Mouse (Mus musculus): Measurements from ENCODE around the gene Olfr1152. TPM values are rescaled to one million over a fixed set of nuclear protein-coding genes. Genes with fewer than 3 reads are reported as not detected.

Olfr1152 gene
- not detected in 2 replicates for total RNA-seq (2014; fragmentation: Nextera tagmentation)
- 0.12 and 0.16 TPM in 2 replicates for total RNA-seq (2017)
- not detected in 2 replicates for polyA plus RNA-seq (2012)

- TF ChIP-seq TAL1 (conservative IDR thresholded peaks at IDR 0.05; ENCODE audit: low read depth, low read length) = no peak
- no peak for TF ChIP-seq CTCF (IDR thresholded peaks at IDR 0.05; ENCODE audit: low read depth, low read length)
- TF ChIP-seq GATA1 (IDR thresholded peaks at IDR 0.05; ENCODE audit: borderline replicate concordance, low read length) = no peak
- TF ChIP-seq POLR2AphosphoS5 (IDR thresholded peaks at IDR 0.05; ENCODE audit: insufficient replicate concordance, low read depth, low read length) = no peak
- no peak for TF ChIP-seq GATA2 (IDR thresholded peaks at IDR 0.05; ENCODE audit: borderline replicate concordance, low read depth, low read length)
- H3K4me3 ChIP-seq (ENCODE audit: low read depth, low read length) = no peak within 1 kb of the TSS
- H3K36me3 ChIP-seq (replicated peaks) = no peaks in the 10 kb centered on the region
- no peaks in the 10 kb centered on the region for H3K27me3 ChIP-seq (ENCODE audit: insufficient read depth, low read length)
- 0 out of 2 replicates have a peak, but pooled peaks cover 6% of the 10 kb centered on the region for H3K9me3 ChIP-seq (replicated peaks)
- DNase-seq (ENCODE audit: low spot score) (no peak), ATAC-seq (ENCODE audit: extremely low read depth, insufficient number of reproducible peaks, low FRiP score, poor library complexity, severe bottlenecking) (no peak)
- no peaks in the 10 kb centered on the region for H3K4me1 ChIP-seq (ENCODE audit: insufficient read depth, low read depth, low read length)
Measured at GRCm38 (mm10) chr2:87866192-87866591, at the start of gene Olfr1152. Olfr1152 (plus strand) TSS chr2:87866492.

GRCm38 (mm10) chr2:87830233-87830632 lies 36.1 kb upstream of the Olfr1152 start, which contains the start of gene Olfr1148:
Olfr1148 (plus strand) TSS chr2:87830533.
- no peak within 1 kb of the TSS for H3K4me3 ChIP-seq (ENCODE audit: low read depth, low read length)
- TF ChIP-seq CTCF (IDR thresholded peaks at IDR 0.05; ENCODE audit: low read depth, low read length) (no peak), GATA1 (IDR thresholded peaks at IDR 0.05; ENCODE audit: borderline replicate concordance, low read length) (no peak), GATA2 (IDR thresholded peaks at IDR 0.05; ENCODE audit: borderline replicate concordance, low read depth, low read length) (no peak), POLR2AphosphoS5 (IDR thresholded peaks at IDR 0.05; ENCODE audit: insufficient replicate concordance, low read depth, low read length) (no peak), TAL1 (conservative IDR thresholded peaks at IDR 0.05; ENCODE audit: low read depth, low read length) (no peak)
- H3K27me3 ChIP-seq (ENCODE audit: insufficient read depth, low read length) = no peaks in the 10 kb centered on the region
- DNase-seq (ENCODE audit: low spot score) (no peak), ATAC-seq (ENCODE audit: extremely low read depth, insufficient number of reproducible peaks, low FRiP score, poor library complexity, severe bottlenecking) (no peak)
- no peaks in the 10 kb centered on the region for H3K9me3 ChIP-seq (replicated peaks)
- no peaks in the 10 kb centered on the region for H3K36me3 ChIP-seq (replicated peaks)
- no peaks in the 10 kb centered on the region for H3K4me1 ChIP-seq (ENCODE audit: insufficient read depth, low read depth, low read length)

GRCm38 (mm10) chr2:87843693-87844092 lies 22.6 kb upstream of the Olfr1152 start, which contains the start of gene Olfr1150-ps1:
Olfr1150-ps1 (plus strand) TSS chr2:87843993.
- no peak for TF ChIP-seq POLR2AphosphoS5 (IDR thresholded peaks at IDR 0.05; ENCODE audit: insufficient replicate concordance, low read depth, low read length)
- no peak for TF ChIP-seq GATA2 (IDR thresholded peaks at IDR 0.05; ENCODE audit: borderline replicate concordance, low read depth, low read length)
- TF ChIP-seq CTCF (IDR thresholded peaks at IDR 0.05; ENCODE audit: low read depth, low read length) = no peak
- no peak for TF ChIP-seq GATA1 (IDR thresholded peaks at IDR 0.05; ENCODE audit: borderline replicate concordance, low read length)
- TF ChIP-seq TAL1 (conservative IDR thresholded peaks at IDR 0.05; ENCODE audit: low read depth, low read length) = no peak
- Histone ChIP-seq H3K27me3 (ENCODE audit: insufficient read depth, low read length) (no peaks in the 10 kb centered on the region), H3K4me3 (ENCODE audit: low read depth, low read length) (no peak within 1 kb of the TSS), H3K36me3 (replicated peaks) (no peaks in the 10 kb centered on the region), H3K4me1 (ENCODE audit: insufficient read depth, low read depth, low read length) (no peaks in the 10 kb centered on the region), H3K9me3 (replicated peaks) (no peaks in the 10 kb centered on the region)
- no peak for ATAC-seq (ENCODE audit: extremely low read depth, insufficient number of reproducible peaks, low FRiP score, poor library complexity, severe bottlenecking)
- no peak for DNase-seq (ENCODE audit: low spot score)

GRCm38 (mm10) chr2:87855562-87855961 lies 10.7 kb upstream of the Olfr1152 start, which contains the start of gene Olfr1151:
Olfr1151 (plus strand) TSS chr2:87855862.
- ATAC-seq (ENCODE audit: extremely low read depth, insufficient number of reproducible peaks, low FRiP score, poor library complexity, severe bottlenecking) (no peak), DNase-seq (ENCODE audit: low spot score) (no peak)
- TF ChIP-seq GATA1 (IDR thresholded peaks at IDR 0.05; ENCODE audit: borderline replicate concordance, low read length) (no peak), GATA2 (IDR thresholded peaks at IDR 0.05; ENCODE audit: borderline replicate concordance, low read depth, low read length) (no peak), POLR2AphosphoS5 (IDR thresholded peaks at IDR 0.05; ENCODE audit: insufficient replicate concordance, low read depth, low read length) (no peak), CTCF (IDR thresholded peaks at IDR 0.05; ENCODE audit: low read depth, low read length) (no peak), TAL1 (conservative IDR thresholded peaks at IDR 0.05; ENCODE audit: low read depth, low read length) (no peak)
- H3K4me1 ChIP-seq (ENCODE audit: insufficient read depth, low read depth, low read length) = no peaks in the 10 kb centered on the region
- no peaks in the 10 kb centered on the region for H3K36me3 ChIP-seq (replicated peaks)
- H3K27me3 ChIP-seq (ENCODE audit: insufficient read depth, low read length) = no peaks in the 10 kb centered on the region
- no peaks in the 10 kb centered on the region for H3K9me3 ChIP-seq (replicated peaks)
- H3K4me3 ChIP-seq (ENCODE audit: low read depth, low read length) = no peak within 1 kb of the TSS

GRCm38 (mm10) chr2:87894662-87895061 lies 28.4 kb downstream of the Olfr1152 start, which contains the start of gene Olfr1153:
Olfr1153 (plus strand) TSS chr2:87894962.
- DNase-seq (ENCODE audit: low spot score) = no peak
- Histone ChIP-seq H3K4me3 (ENCODE audit: low read depth, low read length) (no peak within 1 kb of the TSS), H3K36me3 (replicated peaks) (no peaks in the 10 kb centered on the region), H3K27me3 (ENCODE audit: insufficient read depth, low read length) (no peaks in the 10 kb centered on the region), H3K9me3 (replicated peaks) (0 out of 2 replicates have a peak, but pooled peaks cover 4% of the 10 kb centered on the region), H3K4me1 (ENCODE audit: insufficient read depth, low read depth, low read length) (no peaks in the 10 kb centered on the region)
- no peak for ATAC-seq (ENCODE audit: extremely low read depth, insufficient number of reproducible peaks, low FRiP score, poor library complexity, severe bottlenecking)
- no peak for TF ChIP-seq TAL1 (conservative IDR thresholded peaks at IDR 0.05; ENCODE audit: low read depth, low read length)
- no peak for TF ChIP-seq POLR2AphosphoS5 (IDR thresholded peaks at IDR 0.05; ENCODE audit: insufficient replicate concordance, low read depth, low read length)
- no peak for TF ChIP-seq GATA1 (IDR thresholded peaks at IDR 0.05; ENCODE audit: borderline replicate concordance, low read length)
- no peak for TF ChIP-seq GATA2 (IDR thresholded peaks at IDR 0.05; ENCODE audit: borderline replicate concordance, low read depth, low read length)
- TF ChIP-seq CTCF (IDR thresholded peaks at IDR 0.05; ENCODE audit: low read depth, low read length) = no peak

- Histone ChIP-seq H3K4me1 (ENCODE audit: insufficient read depth, low read depth, low read length) (no peaks in the 10 kb centered on the region), H3K4me3 (ENCODE audit: low read depth, low read length) (no peak within 1 kb of the TSS), H3K9me3 (replicated peaks) (no peaks in the 10 kb centered on the region), H3K36me3 (replicated peaks) (no peaks in the 10 kb centered on the region), H3K27me3 (ENCODE audit: insufficient read depth, low read length) (no peaks in the 10 kb centered on the region)
- ATAC-seq (ENCODE audit: extremely low read depth, insufficient number of reproducible peaks, low FRiP score, poor library complexity, severe bottlenecking) (no peak), DNase-seq (ENCODE audit: low spot score) (no peak)
- TF ChIP-seq POLR2AphosphoS5 (IDR thresholded peaks at IDR 0.05; ENCODE audit: insufficient replicate concordance, low read depth, low read length) = no peak
- no peak for TF ChIP-seq GATA1 (IDR thresholded peaks at IDR 0.05; ENCODE audit: borderline replicate concordance, low read length)
- TF ChIP-seq TAL1 (conservative IDR thresholded peaks at IDR 0.05; ENCODE audit: low read depth, low read length) = no peak
- TF ChIP-seq CTCF (IDR thresholded peaks at IDR 0.05; ENCODE audit: low read depth, low read length) = no peak
- no peak for TF ChIP-seq GATA2 (IDR thresholded peaks at IDR 0.05; ENCODE audit: borderline replicate concordance, low read depth, low read length)
Measured at GRCm38 (mm10) chr2:87905066-87905465, 38.8 kb downstream of the Olfr1152 start, which contains the start of gene Olfr1154. Olfr1154 (minus strand) TSS chr2:87905166.

Other genes with a start within 250 kb of the Olfr1152 start
Only the 20 nearest of the 29 such genes appear.
- gene Olfr1137, start 153.3 kb upstream of the Olfr1152 start, total RNA-seq (2014; fragmentation: Nextera tagmentation) = not detected in 2 replicates
- 0.11 and 0.29 TPM in 2 replicates for gene Olfr1137, start 153.3 kb upstream of the Olfr1152 start, total RNA-seq (2017)
- gene Olfr1137, start 153.3 kb upstream of the Olfr1152 start, polyA plus RNA-seq (2012) = not detected in 2 replicates
- not detected in 2 replicates for gene Olfr1138, start 126.5 kb upstream of the Olfr1152 start, total RNA-seq (2014; fragmentation: Nextera tagmentation)
- 0.33 TPM in 1 of 2 replicates, not detected in the other for gene Olfr1138, start 126.5 kb upstream of the Olfr1152 start, total RNA-seq (2017)
- not detected in 2 replicates for gene Olfr1138, start 126.5 kb upstream of the Olfr1152 start, polyA plus RNA-seq (2012)
- not detected in 2 replicates for gene Olfr1140, start 122.7 kb upstream of the Olfr1152 start, total RNA-seq (2014; fragmentation: Nextera tagmentation)
- 0.16 TPM in 1 of 2 replicates, not detected in the other for gene Olfr1140, start 122.7 kb upstream of the Olfr1152 start, total RNA-seq (2017)
- not detected in 2 replicates for gene Olfr1140, start 122.7 kb upstream of the Olfr1152 start, polyA plus RNA-seq (2012)
- gene Olfr1141, start 112.5 kb upstream of the Olfr1152 start, total RNA-seq (2014; fragmentation: Nextera tagmentation) = not detected in 2 replicates
- 0.17 TPM in 1 of 2 replicates, not detected in the other for gene Olfr1141, start 112.5 kb upstream of the Olfr1152 start, total RNA-seq (2017)
- gene Olfr1141, start 112.5 kb upstream of the Olfr1152 start, polyA plus RNA-seq (2012) = not detected in 2 replicates
- not detected in 2 replicates for gene Olfr152, start 87.0 kb upstream of the Olfr1152 start, total RNA-seq (2014; fragmentation: Nextera tagmentation)
- gene Olfr152, start 87.0 kb upstream of the Olfr1152 start, total RNA-seq (2017) = 0.16 TPM in 1 of 2 replicates, not detected in the other
- not detected in 2 replicates for gene Olfr152, start 87.0 kb upstream of the Olfr1152 start, polyA plus RNA-seq (2012)
- not detected in 2 replicates for gene Olfr1143, start 65.9 kb upstream of the Olfr1152 start, total RNA-seq (2014; fragmentation: Nextera tagmentation)
- 0.05 and 0.29 TPM in 2 replicates for gene Olfr1143, start 65.9 kb upstream of the Olfr1152 start, total RNA-seq (2017)
- not detected in 2 replicates for gene Olfr1143, start 65.9 kb upstream of the Olfr1152 start, polyA plus RNA-seq (2012)
- gene Olfr1145, start 56.7 kb upstream of the Olfr1152 start, total RNA-seq (2014; fragmentation: Nextera tagmentation) = not detected in 2 replicates
- gene Olfr1145, start 56.7 kb upstream of the Olfr1152 start, total RNA-seq (2017) = not detected in 2 replicates
- not detected in 2 replicates for gene Olfr1145, start 56.7 kb upstream of the Olfr1152 start, polyA plus RNA-seq (2012)
- gene Olfr1148, start 36.0 kb upstream of the Olfr1152 start, total RNA-seq (2014; fragmentation: Nextera tagmentation) = not detected in 2 replicates
- gene Olfr1148, start 36.0 kb upstream of the Olfr1152 start, total RNA-seq (2017) = 0.11 TPM in 1 of 2 replicates, not detected in the other
- not detected in 2 replicates for gene Olfr1148, start 36.0 kb upstream of the Olfr1152 start, polyA plus RNA-seq (2012)
- gene Olfr1150-ps1, start 22.5 kb upstream of the Olfr1152 start, total RNA-seq (2014; fragmentation: Nextera tagmentation) = not detected in 2 replicates
- gene Olfr1150-ps1, start 22.5 kb upstream of the Olfr1152 start, total RNA-seq (2017) = 0.06 TPM in 1 of 2 replicates, not detected in the other
- gene Olfr1150-ps1, start 22.5 kb upstream of the Olfr1152 start, polyA plus RNA-seq (2012) = not detected in 2 replicates
- gene Olfr1151, start 10.6 kb upstream of the Olfr1152 start, total RNA-seq (2014; fragmentation: Nextera tagmentation) = not detected in 2 replicates
- 0.38 TPM in 1 of 2 replicates, not detected in the other for gene Olfr1151, start 10.6 kb upstream of the Olfr1152 start, total RNA-seq (2017)
- not detected in 2 replicates for gene Olfr1151, start 10.6 kb upstream of the Olfr1152 start, polyA plus RNA-seq (2012)
- not detected in 2 replicates for gene Olfr1153, start 28.5 kb downstream of the Olfr1152 start, total RNA-seq (2014; fragmentation: Nextera tagmentation)
- gene Olfr1153, start 28.5 kb downstream of the Olfr1152 start, total RNA-seq (2017) = 0.12 and 0.27 TPM in 2 replicates
- not detected in 2 replicates for gene Olfr1153, start 28.5 kb downstream of the Olfr1152 start, polyA plus RNA-seq (2012)
- gene Olfr1154, start 38.7 kb downstream of the Olfr1152 start, total RNA-seq (2014; fragmentation: Nextera tagmentation) = not detected in 2 replicates
- not detected in 2 replicates for gene Olfr1154, start 38.7 kb downstream of the Olfr1152 start, total RNA-seq (2017)
- not detected in 2 replicates for gene Olfr1154, start 38.7 kb downstream of the Olfr1152 start, polyA plus RNA-seq (2012)
- not detected in 2 replicates for gene Olfr1155, start 78.6 kb downstream of the Olfr1152 start, total RNA-seq (2014; fragmentation: Nextera tagmentation)
- 0.06 and 0.33 TPM in 2 replicates for gene Olfr1155, start 78.6 kb downstream of the Olfr1152 start, total RNA-seq (2017)
- gene Olfr1155, start 78.6 kb downstream of the Olfr1152 start, polyA plus RNA-seq (2012) = not detected in 2 replicates
- not detected in 2 replicates for gene Olfr1156, start 86.6 kb downstream of the Olfr1152 start, total RNA-seq (2014; fragmentation: Nextera tagmentation)
- 0.16 and 0.29 TPM in 2 replicates for gene Olfr1156, start 86.6 kb downstream of the Olfr1152 start, total RNA-seq (2017)
- not detected in 2 replicates for gene Olfr1156, start 86.6 kb downstream of the Olfr1152 start, polyA plus RNA-seq (2012)
- not detected in 2 replicates for gene Olfr1157, start 101.8 kb downstream of the Olfr1152 start, total RNA-seq (2014; fragmentation: Nextera tagmentation)
- not detected in 2 replicates for gene Olfr1157, start 101.8 kb downstream of the Olfr1152 start, total RNA-seq (2017)
- not detected in 2 replicates for gene Olfr1157, start 101.8 kb downstream of the Olfr1152 start, polyA plus RNA-seq (2012)
- not detected in 2 replicates for gene Olfr74, start 108.2 kb downstream of the Olfr1152 start, total RNA-seq (2014; fragmentation: Nextera tagmentation)
- not detected in 2 replicates for gene Olfr74, start 108.2 kb downstream of the Olfr1152 start, total RNA-seq (2017)
- not detected in 2 replicates for gene Olfr74, start 108.2 kb downstream of the Olfr1152 start, polyA plus RNA-seq (2012)
- not detected in 2 replicates for gene Olfr1158, start 123.6 kb downstream of the Olfr1152 start, total RNA-seq (2014; fragmentation: Nextera tagmentation)
- gene Olfr1158, start 123.6 kb downstream of the Olfr1152 start, total RNA-seq (2017) = 0.29 TPM in 1 of 2 replicates, not detected in the other
- gene Olfr1158, start 123.6 kb downstream of the Olfr1152 start, polyA plus RNA-seq (2012) = not detected in 2 replicates
- not detected in 2 replicates for gene Olfr1160, start 141.8 kb downstream of the Olfr1152 start, total RNA-seq (2014; fragmentation: Nextera tagmentation)
- 0.16 and 0.29 TPM in 2 replicates for gene Olfr1160, start 141.8 kb downstream of the Olfr1152 start, total RNA-seq (2017)
- not detected in 2 replicates for gene Olfr1160, start 141.8 kb downstream of the Olfr1152 start, polyA plus RNA-seq (2012)
- gene Olfr1161, start 156.3 kb downstream of the Olfr1152 start, total RNA-seq (2014; fragmentation: Nextera tagmentation) = not detected in 2 replicates
- gene Olfr1161, start 156.3 kb downstream of the Olfr1152 start, total RNA-seq (2017) = 0.23 TPM in 1 of 2 replicates, not detected in the other
- gene Olfr1161, start 156.3 kb downstream of the Olfr1152 start, polyA plus RNA-seq (2012) = not detected in 2 replicates
- gene Olfr73, start 171.2 kb downstream of the Olfr1152 start, total RNA-seq (2014; fragmentation: Nextera tagmentation) = not detected in 2 replicates
- 0.38 TPM in 1 of 2 replicates, not detected in the other for gene Olfr73, start 171.2 kb downstream of the Olfr1152 start, total RNA-seq (2017)
- not detected in 2 replicates for gene Olfr73, start 171.2 kb downstream of the Olfr1152 start, polyA plus RNA-seq (2012)

Measured in G1E (cell line).